Mouse (Mus musculus) midbrain, embryonic 12.5 days (tissue): ENCODE results near the gene Rint1. TPM values are rescaled to one million over a fixed set of nuclear protein-coding genes. Genes with fewer than 3 reads are reported as not detected.

Source experiments
- ATAC-seq: fragments of 200-750 bp; cut with Nextera tagmentation; 2 replicates; pipeline ENCODE4 v1.8.0; 2017; ENCODE audit warnings: low read depth, moderate TSS enrichment, moderate library complexity; ENCODE audit not compliant: low FRiP score
- H3K27ac ChIP-seq: fragments of 300-500 bp; sonication (generic); replicated peaks from 2 replicates; pipeline ENCODE4 v1.5.1; 2016; ENCODE audit warnings: mild to moderate bottlenecking
- H3K27me3 ChIP-seq: fragments of 300-500 bp; sonication (generic); 2 replicates; pipeline ENCODE4 v1.6.1; 2016; ENCODE audit warnings: mild to moderate bottlenecking
- H3K36me3 ChIP-seq: fragments of 300-500 bp; sonication (generic); 2 replicates; pipeline ENCODE4 v1.6.1; 2016
- H3K4me1 ChIP-seq: fragments of 300-500 bp; sonication (generic); 2 replicates; pipeline ENCODE4 v1.6.1; 2016
- H3K4me2 ChIP-seq: fragments of 300-500 bp; sonication (generic); replicated peaks from 2 replicates; pipeline ENCODE4 v1.6.1; 2016; ENCODE audit warnings: mild to moderate bottlenecking, moderate library complexity
- H3K4me3 ChIP-seq: fragments of 300-500 bp; sonication (generic); 2 replicates; pipeline ENCODE4 v1.5.1; 2016; ENCODE audit warnings: mild to moderate bottlenecking
- H3K9ac ChIP-seq: fragments of 300-500 bp; sonication (generic); replicated peaks from 2 replicates; pipeline ENCODE4 v1.6.1; 2016; ENCODE audit warnings: mild to moderate bottlenecking, moderate library complexity
- H3K9me3 ChIP-seq: fragments of 300-500 bp; sonication (generic); 2 replicates; pipeline ENCODE4 v1.6.1; 2016; ENCODE audit warnings: mild to moderate bottlenecking
- WGBS: fragments of 180-500 bp; shearing (Covaris S2); methylation state at CpG from one replicate; pipeline ENCODE4 v1.1.7; 2016; 5-methylcytosine and 5-hydroxymethylcytosine counted together
- polyA plus RNA-seq: library from polyadenylated mRNA; unstranded; fragments of >200 nt; fragmentation: Nextera tagmentation; extraction: Ambion mirVana; gene quantifications from 2 replicates; pipeline ENCODE4 v1.2.1, GENCODE M21; 2016

Rint1 gene
- polyA plus RNA-seq: 38.9 and 39.3 TPM in 2 replicates

- H3K27ac ChIP-seq: peak within 1 kb of the TSS; percentile 72
- peak within 1 kb of the TSS; percentile 89 for H3K4me3 ChIP-seq
- WGBS: 2% methylated on average over 47 of the region's 47 CpGs
- H3K4me2 ChIP-seq: peak within 1 kb of the TSS; percentile 91
- ATAC-seq: peak; percentile 81
- peaks cover 10% of the 10 kb centered on the region for H3K4me1 ChIP-seq
- H3K27me3 ChIP-seq: no peaks in the 10 kb centered on the region
- no peaks in the 10 kb centered on the region for H3K9me3 ChIP-seq
- H3K36me3 ChIP-seq: peaks cover 9% of the 10 kb centered on the region; the same call in 1 of the 2 replicates
- peak within 1 kb of the TSS; percentile 91 for H3K9ac ChIP-seq
Measured at GRCm38 (mm10) chr5:23787536-23788389, at the start of gene Rint1. TSS of gene Rint1 (plus strand) at chr5:23787711.

- Histone ChIP-seq H3K4me3 (no peak overlapping the region), H3K9ac (no peak overlapping the region), H3K9me3 (no peaks in the 10 kb centered on the region), H3K4me1 (no peaks in the 10 kb centered on the region), H3K4me2 (no peak overlapping the region), H3K36me3 (peaks cover 52% of the 10 kb centered on the region), H3K27me3 (no peaks in the 10 kb centered on the region), H3K27ac (no peak overlapping the region)
- no peak for ATAC-seq
- WGBS: 96% methylated on average over 12 of the region's 12 CpGs
Measured at GRCm38 (mm10) chr5:23743261-23743660, 44.2 kb upstream of the Rint1 start.

- no peak overlapping the region for H3K27ac ChIP-seq
- no peaks in the 10 kb centered on the region for H3K27me3 ChIP-seq
- ATAC-seq: no peak
- H3K4me3 ChIP-seq: no peak overlapping the region
- no peak overlapping the region for H3K9ac ChIP-seq
- H3K36me3 ChIP-seq: peaks cover 34% of the 10 kb centered on the region
- 67% methylated on average over 2 of the region's 2 CpGs for WGBS
- H3K4me1 ChIP-seq: no peaks in the 10 kb centered on the region
- no peaks in the 10 kb centered on the region for H3K9me3 ChIP-seq
- H3K4me2 ChIP-seq: no peak overlapping the region
Measured at GRCm38 (mm10) chr5:23749882-23750281, 37.6 kb upstream of the Rint1 start.

DNA sequence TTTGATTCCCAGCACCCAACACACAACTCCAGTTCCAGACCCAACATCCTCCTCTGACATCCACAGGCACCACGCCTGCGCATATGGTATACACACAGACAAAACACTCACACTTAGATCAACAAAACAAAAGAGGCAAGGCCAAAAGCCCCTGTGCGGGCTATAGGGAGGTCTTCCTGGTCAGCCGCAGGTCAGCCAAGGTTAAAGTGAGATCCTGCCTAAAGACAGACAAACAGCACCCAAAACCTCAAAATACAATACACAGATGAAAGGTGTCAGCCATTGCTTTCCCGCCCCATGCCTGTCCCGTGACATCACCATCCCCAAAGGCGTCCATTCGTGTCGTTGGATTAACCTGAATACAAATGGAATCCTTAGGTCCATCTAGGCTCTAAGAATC, 31.9 kb upstream of the Rint1 start:
- 96% methylated on average over 9 of the region's 9 CpGs for WGBS
- no peak overlapping the region for H3K4me3 ChIP-seq
- H3K9me3 ChIP-seq: 0 out of 2 replicates have a peak, but pooled peaks cover 2% of the 10 kb centered on the region
- no peak overlapping the region for H3K4me2 ChIP-seq
- ATAC-seq: no peak
- H3K27me3 ChIP-seq: no peaks in the 10 kb centered on the region
- H3K36me3 ChIP-seq: peaks cover 29% of the 10 kb centered on the region
- no peaks in the 10 kb centered on the region for H3K4me1 ChIP-seq
- H3K9ac ChIP-seq: no peak overlapping the region
- no peak overlapping the region for H3K27ac ChIP-seq

DNA sequence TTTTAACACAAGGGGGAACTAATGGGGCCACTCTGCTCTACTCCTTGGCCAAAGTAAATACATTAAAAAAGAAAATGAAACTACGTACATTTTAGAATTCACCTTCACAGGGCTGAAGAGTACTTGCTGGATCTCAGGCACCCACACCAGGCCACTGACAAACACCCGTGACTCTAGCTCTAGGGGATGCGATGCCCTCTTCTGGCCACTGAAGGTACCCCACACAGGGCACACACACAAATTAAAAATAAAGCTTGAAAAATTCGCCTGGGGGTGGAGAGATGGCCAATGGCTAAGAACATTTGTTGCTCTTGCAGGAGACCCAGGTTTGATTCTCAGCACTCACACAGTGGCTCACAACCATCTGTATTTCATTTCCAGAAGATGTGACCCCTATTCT, 31.1 kb upstream of the Rint1 start:
- Histone ChIP-seq H3K27ac (no peak overlapping the region), H3K9ac (no peak overlapping the region), H3K27me3 (no peaks in the 10 kb centered on the region), H3K4me1 (no peaks in the 10 kb centered on the region), H3K4me2 (no peak overlapping the region), H3K4me3 (no peak overlapping the region), H3K9me3 (0 out of 2 replicates have a peak, but pooled peaks cover 2% of the 10 kb centered on the region), H3K36me3 (peaks cover 26% of the 10 kb centered on the region)
- 93% methylated on average over 4 of the region's 4 CpGs for WGBS
- no peak for ATAC-seq

DNA sequence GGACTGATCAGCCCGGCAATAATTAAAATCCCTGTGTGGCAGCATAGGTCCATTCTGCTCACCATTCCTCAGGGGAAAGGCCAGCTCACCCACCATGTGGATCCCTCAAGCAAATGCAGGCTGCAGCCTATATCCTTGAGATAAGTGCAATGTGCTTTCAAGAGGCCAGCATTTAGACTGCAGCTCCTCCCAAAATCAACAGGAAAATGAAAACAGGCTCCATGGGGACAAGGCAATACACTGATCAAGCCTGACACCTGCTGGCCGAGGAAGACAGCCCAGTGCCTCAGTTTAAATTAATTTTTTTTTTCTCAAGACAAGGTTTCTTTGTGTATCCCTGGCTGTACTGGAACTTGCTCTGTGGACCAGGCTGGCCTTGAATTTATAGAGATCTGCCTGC, 28.9 kb upstream of the Rint1 start:
- H3K9ac ChIP-seq: no peak overlapping the region
- WGBS: 60% methylated on average over 2 of the region's 2 CpGs
- H3K27ac ChIP-seq: no peak overlapping the region
- H3K4me3 ChIP-seq: no peak overlapping the region
- ATAC-seq: no peak; the same call in 1 of the 2 replicates
- no peak overlapping the region for H3K4me2 ChIP-seq
- H3K36me3 ChIP-seq: peaks cover 30% of the 10 kb centered on the region
- no peaks in the 10 kb centered on the region for H3K4me1 ChIP-seq
- H3K9me3 ChIP-seq: 0 out of 2 replicates have a peak, but pooled peaks cover 2% of the 10 kb centered on the region
- H3K27me3 ChIP-seq: no peaks in the 10 kb centered on the region

- no peak for ATAC-seq
- Histone ChIP-seq H3K36me3 (peaks cover 34% of the 10 kb centered on the region), H3K4me1 (no peaks in the 10 kb centered on the region), H3K4me3 (no peak overlapping the region), H3K27me3 (no peaks in the 10 kb centered on the region), H3K27ac (no peak overlapping the region), H3K4me2 (no peak overlapping the region), H3K9ac (no peak overlapping the region), H3K9me3 (no peaks in the 10 kb centered on the region)
- WGBS: 94% methylated on average over 6 of the region's 6 CpGs
Measured at GRCm38 (mm10) chr5:23762531-23762930, 25.0 kb upstream of the Rint1 start.

DNA sequence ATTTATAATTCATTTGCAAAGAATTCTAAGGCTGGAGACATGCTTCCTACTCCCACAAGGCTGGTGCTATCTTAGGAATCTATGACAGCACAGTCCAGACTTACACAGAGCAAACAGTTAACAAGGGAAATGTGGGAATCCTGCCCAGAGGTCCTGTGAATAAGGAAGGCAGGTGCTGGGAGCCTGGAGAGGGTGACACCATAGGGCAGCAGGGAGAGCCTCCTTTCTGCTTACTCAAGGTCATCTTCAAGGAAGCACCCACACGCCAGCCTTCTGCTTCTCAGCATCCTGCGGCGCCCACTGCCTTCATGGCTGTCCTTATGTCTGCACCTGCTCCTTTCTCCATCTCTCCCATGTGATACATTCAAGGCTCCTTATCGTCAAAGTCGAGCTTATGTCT, 23.0 kb upstream of the Rint1 start:
- Histone ChIP-seq H3K27ac (no peak overlapping the region), H3K4me3 (no peak overlapping the region), H3K9ac (no peak overlapping the region), H3K27me3 (no peaks in the 10 kb centered on the region), H3K4me2 (no peak overlapping the region), H3K4me1 (no peaks in the 10 kb centered on the region), H3K9me3 (no peaks in the 10 kb centered on the region), H3K36me3 (peaks cover 43% of the 10 kb centered on the region)
- no peak for ATAC-seq
- WGBS: 95% methylated on average over 5 of the region's 5 CpGs

GRCm38 (mm10) chr5:23771105-23771504, 16.4 kb upstream of the Rint1 start:
- no peaks in the 10 kb centered on the region for H3K4me1 ChIP-seq
- 59% methylated on average over 8 of the region's 8 CpGs for WGBS

GRCm38 (mm10) chr5:23774186-23774585, 13.3 kb upstream of the Rint1 start:
- no peak overlapping the region for H3K27ac ChIP-seq

More at GRCm38 (mm10) chr5:23771105-23771504, 16.4 kb upstream of the Rint1 start:
- Histone ChIP-seq H3K9ac (no peak overlapping the region), H3K4me3 (no peak overlapping the region), H3K36me3 (peaks cover 42% of the 10 kb centered on the region), H3K9me3 (no peaks in the 10 kb centered on the region), H3K27ac (no peak overlapping the region), H3K4me2 (no peak overlapping the region), H3K27me3 (no peaks in the 10 kb centered on the region)
- no peak for ATAC-seq

DNA sequence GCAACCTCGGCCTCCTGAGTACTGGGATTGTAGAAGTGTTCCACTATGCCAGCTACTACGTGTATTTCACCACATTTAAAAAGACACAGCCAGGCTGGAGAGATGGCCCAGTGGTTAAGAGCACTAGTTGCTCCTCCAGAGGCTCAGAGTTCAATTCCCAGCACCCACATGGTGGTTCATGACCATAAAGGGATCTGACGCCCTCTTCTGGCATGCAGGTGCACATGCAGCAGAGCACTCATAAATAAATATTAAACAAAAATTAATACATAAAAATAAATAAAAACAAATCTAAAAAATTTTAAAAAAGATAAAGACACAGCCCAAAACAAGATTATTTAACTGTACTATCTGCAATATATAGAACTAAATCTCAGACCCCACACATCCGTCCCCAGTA, 7.0 kb upstream of the Rint1 start:
- Histone ChIP-seq H3K4me2 (no peak overlapping the region), H3K9ac (no peak overlapping the region), H3K27ac (no peak overlapping the region), H3K4me1 (peaks cover 8% of the 10 kb centered on the region; the same call in 1 of the 2 replicates), H3K9me3 (no peaks in the 10 kb centered on the region), H3K27me3 (no peaks in the 10 kb centered on the region), H3K36me3 (peaks cover 11% of the 10 kb centered on the region), H3K4me3 (no peak overlapping the region)
- ATAC-seq: no peak
- WGBS: 88% methylated on average over 4 of the region's 4 CpGs

More at GRCm38 (mm10) chr5:23774186-23774585, 13.3 kb upstream of the Rint1 start:
- no peaks in the 10 kb centered on the region for H3K9me3 ChIP-seq
- no peaks in the 10 kb centered on the region for H3K27me3 ChIP-seq
- H3K4me1 ChIP-seq: no peaks in the 10 kb centered on the region
- H3K4me3 ChIP-seq: no peak overlapping the region
- no peak overlapping the region for H3K9ac ChIP-seq
- no peak overlapping the region for H3K4me2 ChIP-seq
- peaks cover 31% of the 10 kb centered on the region for H3K36me3 ChIP-seq
- WGBS: 89% methylated on average over 6 of the region's 6 CpGs
- ATAC-seq: no peak

DNA sequence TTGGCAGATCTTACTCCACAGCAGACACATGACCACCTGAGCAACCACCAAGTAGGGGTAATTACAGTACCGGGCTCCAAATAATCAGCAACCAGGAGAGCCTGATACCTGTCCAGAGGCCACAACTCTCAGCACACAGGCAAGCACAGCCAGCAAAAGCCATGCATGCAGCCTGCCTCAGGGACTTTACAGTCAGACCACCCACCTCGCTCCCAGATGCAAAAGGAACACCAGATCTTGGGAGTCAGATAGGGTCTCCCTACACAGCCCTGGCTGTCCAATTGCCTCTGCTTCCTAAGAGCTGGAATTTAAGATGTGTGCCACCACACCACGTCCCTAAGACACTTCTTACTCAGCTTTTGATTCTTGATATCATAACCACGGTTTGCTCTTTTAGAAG, 6.3 kb upstream of the Rint1 start:
- Histone ChIP-seq H3K9ac (no peak overlapping the region), H3K9me3 (no peaks in the 10 kb centered on the region), H3K4me1 (peaks cover 8% of the 10 kb centered on the region; the same call in 1 of the 2 replicates), H3K36me3 (0 out of 2 replicates have a peak, but pooled peaks cover 9% of the 10 kb centered on the region), H3K27me3 (no peaks in the 10 kb centered on the region), H3K27ac (no peak overlapping the region), H3K4me2 (no peak overlapping the region), H3K4me3 (no peak overlapping the region)
- no peak for ATAC-seq
- WGBS: 88% methylated on average over 4 of the region's 4 CpGs
